Comparison of ENCODE assay signal across 8 mouse cellular contexts in the genomic region with DNA sequence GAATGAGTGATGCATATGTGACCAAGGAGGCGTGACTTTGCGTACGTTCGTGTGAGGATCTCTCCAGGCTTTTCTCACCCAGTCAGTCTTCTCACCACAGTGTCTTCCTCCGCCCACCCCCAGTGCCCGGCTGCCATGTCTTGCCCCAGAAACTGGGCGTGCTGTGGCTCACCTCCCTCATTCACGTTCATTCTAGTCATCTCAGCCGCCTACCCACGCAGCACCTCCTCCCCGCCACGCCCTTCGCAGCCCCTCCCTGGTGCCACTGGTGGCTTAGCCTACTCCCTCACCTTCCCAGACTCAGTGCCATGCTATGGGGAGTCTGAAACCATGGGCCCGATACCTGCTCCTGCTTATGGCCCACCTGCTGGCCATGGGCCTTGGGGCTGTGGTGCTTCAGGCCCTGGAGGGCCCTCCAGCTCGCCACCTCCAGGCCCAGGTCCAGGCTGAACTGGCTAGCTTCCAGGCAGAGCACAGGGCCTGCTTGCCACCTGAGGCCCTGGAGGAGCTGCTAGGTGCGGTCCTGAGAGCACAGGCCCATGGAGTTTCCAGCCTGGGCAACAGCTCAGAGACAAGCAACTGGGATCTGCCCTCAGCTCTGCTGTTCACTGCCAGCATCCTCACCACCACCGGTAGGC. TPM values are rescaled to one million over a fixed set of nuclear protein-coding genes. Genes with fewer than 3 reads are reported as not detected.
A peak's percentile ranks its signal among the peaks of the same experiment; 100 is the strongest.
DNase-seq lines count a peak whose midpoint lies in the region; ATAC-seq and TF ChIP-seq lines count a peak whose summit lies in the region.

A gene (plus strand): TSS at position 205 of the 638 bp plus-strand sequence.

- no peak within 1 kb of the TSS for H3K4me2 ChIP-seq in forebrain, embryonic 13.5 days
- H3K4me2 ChIP-seq in forebrain, postnatal 0 days (ENCODE audit: low read depth) = no peak within 1 kb of the TSS
- H3K4me2 ChIP-seq in lung, embryonic 16.5 days (ENCODE audit: low read depth, low read length) = no peak within 1 kb of the TSS

- no peak within 1 kb of the TSS for H3K9ac ChIP-seq in forebrain, embryonic 13.5 days
- H3K9ac ChIP-seq in forebrain, postnatal 0 days = no peak within 1 kb of the TSS
- peak within 1 kb of the TSS; percentile 36 for H3K9ac ChIP-seq in lung, embryonic 16.5 days (ENCODE audit: low read length)

- ATAC-seq in forebrain, embryonic 13.5 days = 0 out of 2 replicates have a peak, but pooled peaks have one; percentile 27
- no peak for ATAC-seq in forebrain, postnatal 0 days
- peak; percentile 87 for ATAC-seq in erythroid progenitor cell, adult 5-6 weeks (replicated peaks; ENCODE audit: low FRiP score, poor library complexity, severe bottlenecking)
- peak; percentile 37 for ATAC-seq in lung, embryonic 16.5 days (ENCODE audit: low read depth)

- peak within 1 kb of the TSS; percentile 25; the same call in 1 of the 2 replicates for H3K27ac ChIP-seq in forebrain, embryonic 13.5 days
- no peak within 1 kb of the TSS for H3K27ac ChIP-seq in forebrain, postnatal 0 days (ENCODE audit: low read depth, low read length)
- peak within 1 kb of the TSS; percentile 36 for H3K27ac ChIP-seq in lung, embryonic 16.5 days (ENCODE audit: low read length)

- WGBS in forebrain, embryonic 13.5 days = 78% methylated on average over 17 of the region's 17 CpGs
- WGBS in forebrain, postnatal 0 days = 81% methylated on average over 17 of the region's 17 CpGs
- 60% methylated on average over 17 of the region's 17 CpGs for WGBS in lung, embryonic 16.5 days

- no peaks in the 10 kb centered on the region for H3K9me3 ChIP-seq in forebrain, embryonic 13.5 days (replicated peaks)
- no peaks in the 10 kb centered on the region for H3K9me3 ChIP-seq in forebrain, postnatal 0 days (ENCODE audit: low read length)
- no peaks in the 10 kb centered on the region for H3K9me3 ChIP-seq in lung, embryonic 16.5 days (ENCODE audit: control insufficient read depth, low read length)

- TF ChIP-seq CTCF in forebrain, postnatal 0 days (IDR thresholded peaks at IDR 0.05; ENCODE audit: low read depth) = no peak

- peaks cover 7% of the 10 kb centered on the region; the same call in 1 of the 2 replicates for H3K4me1 ChIP-seq in forebrain, embryonic 13.5 days
- no peaks in the 10 kb centered on the region for H3K4me1 ChIP-seq in forebrain, postnatal 0 days (ENCODE audit: insufficient read depth)
- peaks cover 15% of the 10 kb centered on the region for H3K4me1 ChIP-seq in lung, embryonic 16.5 days (replicated peaks; ENCODE audit: control insufficient read depth, insufficient read depth, low read length)

- no peaks in the 10 kb centered on the region for H3K27me3 ChIP-seq in forebrain, embryonic 13.5 days
- H3K27me3 ChIP-seq in forebrain, postnatal 0 days (ENCODE audit: insufficient read depth, low read length) = no peaks in the 10 kb centered on the region
- H3K27me3 ChIP-seq in lung, embryonic 16.5 days (ENCODE audit: control insufficient read depth, insufficient read depth, low read depth, low read length) = no peaks in the 10 kb centered on the region

- H3K4me3 ChIP-seq in forebrain, embryonic 13.5 days = no peak within 1 kb of the TSS
- H3K4me3 ChIP-seq in forebrain, postnatal 0 days (ENCODE audit: low read depth, low read length) = no peak within 1 kb of the TSS
- no peak within 1 kb of the TSS for H3K4me3 ChIP-seq in lung, embryonic 16.5 days (ENCODE audit: low read length)

- peaks cover 83% of the 10 kb centered on the region for H3K36me3 ChIP-seq in forebrain, embryonic 13.5 days (ENCODE audit: poor library complexity, severe bottlenecking)
- peaks cover 65% of the 10 kb centered on the region for H3K36me3 ChIP-seq in forebrain, postnatal 0 days (ENCODE audit: insufficient read depth)
- peaks cover 38% of the 10 kb centered on the region for H3K36me3 ChIP-seq in lung, embryonic 16.5 days (ENCODE audit: control insufficient read depth, insufficient read depth, low read length)

- DNase-seq in forebrain, postnatal 0 days = no peak
- peak; percentile 90 for DNase-seq in CD4-positive helper T cell, adult 2 months (ENCODE audit: low read depth, low spot score)
- no peak for DNase-seq in cerebellum, postnatal 36 days
- no peak for DNase-seq in Muller cell, postnatal 12 days (ENCODE audit: inconsistent ontology term)
- DNase-seq in gastrocnemius, adult 8-10 months (ENCODE audit: low spot score in 2 of 2) = no peak

RNA-seq across cellular contexts. Expression of the gene that starts here (rescaled TPM):
- 0.31 and 0.32 TPM in 2 replicates for polyA plus RNA-seq in forebrain, embryonic 13.5 days (2015; fragmentation: Nextera tagmentation; extraction: Ambion mirVana)
- not detected in 2 replicates for total RNA-seq in forebrain, postnatal 0 days (2014; rRNA removed)
- polyA plus RNA-seq in forebrain, postnatal 0 days (2015; fragmentation: Nextera tagmentation; extraction: Ambion mirVana) = 0.17 TPM in 1 of 2 replicates, not detected in the other
- total RNA-seq in erythroid progenitor cell, adult 5-6 weeks (2015; ENCODE audit: low replicate concordance) = not detected in 2 replicates
- not detected in 2 replicates for total RNA-seq in erythroid progenitor cell, adult 5-6 weeks (2017; ENCODE audit: low replicate concordance)
- polyA plus RNA-seq in lung, embryonic 16.5 days (2015; fragmentation: Nextera tagmentation; extraction: Ambion mirVana) = 0.36 and 0.50 TPM in 2 replicates
- total RNA-seq in gastrocnemius, adult 8-10 months (2022) = not detected

Comparison
In these comparisons a context has a peak if more than half of its experiments do, and no peak if none do; other contexts are left out.
1. Peak in ATAC-seq and H3K27ac ChIP-seq in forebrain, embryonic 13.5 days; RNA of the gene not detected or under 1 TPM.
2. Peak in ATAC-seq in erythroid progenitor cell, adult 5-6 weeks; RNA of the gene not detected or under 1 TPM.
3. Peak in ATAC-seq, H3K27ac ChIP-seq and H3K9ac ChIP-seq in lung, embryonic 16.5 days; RNA of the gene not detected or under 1 TPM.